17 mouse cellular contexts compared by ENCODE assay signal in the genomic region with DNA sequence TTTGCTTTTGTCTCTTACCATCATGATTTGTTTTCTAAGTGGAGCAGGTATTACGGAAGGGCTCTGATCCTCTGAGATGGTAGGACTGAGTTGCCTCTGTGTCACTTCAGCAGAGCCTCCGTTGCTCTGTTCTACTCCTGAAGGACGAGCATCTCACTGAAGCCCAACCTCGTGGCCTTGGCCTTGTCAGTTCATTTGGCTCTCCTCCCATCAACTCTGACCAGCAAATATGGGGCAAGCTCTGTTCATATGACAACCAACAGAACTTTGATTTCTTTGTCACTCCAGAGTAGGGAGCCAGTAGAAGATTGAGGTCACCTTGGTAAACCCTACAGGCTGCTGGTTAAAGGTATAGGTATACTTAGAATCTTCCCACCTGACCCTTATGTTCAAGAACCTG.
A peak's percentile ranks its signal among the peaks of the same experiment; 100 is the strongest.
DNase-seq lines count a peak whose midpoint lies in the region.
"Had no signal": no experiment of that assay in that cellular context is flagged by ENCODE, and none has a peak within 500 bp of the region (broad histone marks: within the 10 kb centered on the region; RNA-seq: fewer than 3 reads in every experiment).

No protein-coding gene starts in this region.

- peak; percentile 51 for DNase-seq in heart, adult 11 months
- DNase-seq in heart, postnatal 10 days = no peak
- DNase-seq in adrenal gland, adult 2 months = peak; percentile 72
- DNase-seq in adrenal gland, postnatal 10 days = peak; percentile 35
- DNase-seq in adrenal gland, postnatal 36 days = peak; percentile 32 to 74
- DNase-seq in layer of hippocampus, postnatal 36 days = no peak
- DNase-seq in kidney, postnatal 25 days = no peak
- DNase-seq: B cell, adult 2 months; cerebellum, adult 11-12 months; cerebellum, adult 8-10 months; cerebellum, postnatal 10 days; cerebellum, postnatal 36 days; embryo, embryonic 11 days; gastrocnemius, postnatal 10 days; gastrocnemius, postnatal 36 days; heart, postnatal 36 days; kidney, adult 11 months had no signal

- intact Hi-C loops in heart, postnatal 10 days (cut with DNase I) = no loop called here

Comparison
In these comparisons a context has a peak if more than half of its experiments do, and no peak if none do; other contexts are left out.
1. DNase-seq: peak in heart, adult 11 months (single experiment), adrenal gland, adult 2 months (single experiment), adrenal gland, postnatal 10 days (single experiment) and adrenal gland, postnatal 36 days (2 of 2); none in heart, postnatal 10 days (0 of 2), layer of hippocampus, postnatal 36 days (0 of 2) and kidney, postnatal 25 days (0 of 2).